Comparison of ENCODE assay signal across 25 mouse cellular contexts in the genomic region with DNA sequence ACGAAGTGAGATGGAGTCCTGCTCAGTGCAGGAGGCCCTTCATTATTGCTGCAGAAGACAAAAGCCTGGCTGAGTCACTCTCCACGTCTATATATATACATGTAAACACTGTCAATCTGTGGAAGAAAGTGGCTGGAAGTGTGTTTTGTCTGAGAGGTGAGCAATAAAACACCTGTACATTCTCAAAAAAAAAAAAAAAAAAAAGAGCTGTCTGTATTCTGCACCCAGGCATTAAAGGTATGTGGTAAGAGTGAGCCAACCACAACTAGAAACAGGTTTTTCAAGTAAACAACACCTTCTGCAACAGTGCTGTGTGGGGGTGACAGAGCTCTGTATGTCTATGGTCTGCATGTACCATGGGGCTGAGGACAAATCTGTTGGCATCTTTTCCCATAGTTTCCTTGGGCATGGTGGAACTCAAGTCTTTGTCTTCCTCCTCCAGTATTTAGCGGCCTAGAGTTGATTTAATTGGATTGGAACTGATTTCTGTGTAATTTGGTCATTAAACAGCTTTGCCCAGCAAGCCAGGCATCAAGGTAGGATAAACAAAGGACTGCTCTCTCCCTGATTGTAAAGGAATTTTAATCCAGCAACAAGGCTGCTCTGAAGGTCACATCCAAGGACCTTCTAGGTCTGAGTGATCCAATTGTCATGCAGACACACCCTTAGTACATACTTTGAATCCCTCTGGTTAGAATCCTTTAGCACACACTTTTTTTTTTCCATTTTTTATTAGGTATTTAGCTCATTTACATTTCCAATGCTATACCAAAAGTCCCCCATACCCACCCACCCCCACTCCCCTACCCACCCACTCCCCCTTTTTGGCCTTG. TPM values are rescaled to one million over a fixed set of nuclear protein-coding genes. Genes with fewer than 3 reads are reported as not detected.
"Had no signal": no experiment of that assay in that cellular context is flagged by ENCODE, and none has a peak within 500 bp of the region (broad histone marks: within the 10 kb centered on the region; RNA-seq: fewer than 3 reads in every experiment).

No protein-coding gene starts in this region.

- H3K4me3 ChIP-seq: kidney, embryonic 15.5 days; left cerebral cortex, adult 2 months; liver, embryonic 13.5 days; midbrain, embryonic 13.5 days; myocyte; neural tube, embryonic 13.5 days had no signal

- H3K36me3 ChIP-seq: kidney, embryonic 15.5 days; liver, embryonic 13.5 days; midbrain, embryonic 13.5 days; neural tube, embryonic 13.5 days had no signal

- DNase-seq: kidney, postnatal 10 days; kidney, postnatal 36 days; layer of hippocampus, postnatal 36 days; liver, embryonic 13.5 days; lung, embryonic 14.5 days; retina, postnatal 1 day; thymus, adult 18-20 months; thymus, postnatal 4 days had no signal

- H3K27me3 ChIP-seq: kidney, embryonic 15.5 days; liver, embryonic 13.5 days; midbrain, embryonic 13.5 days; neural tube, embryonic 13.5 days had no signal

- H3K9ac ChIP-seq: kidney, embryonic 15.5 days; liver, embryonic 13.5 days; lung, embryonic 14.5 days; midbrain, embryonic 13.5 days; neural tube, embryonic 13.5 days had no signal

- H3K4me1 ChIP-seq: kidney, embryonic 15.5 days; liver, embryonic 13.5 days; midbrain, embryonic 13.5 days; neural tube, embryonic 13.5 days had no signal

- H3K9me3 ChIP-seq: kidney, embryonic 15.5 days; liver, embryonic 13.5 days; midbrain, embryonic 13.5 days; neural tube, embryonic 13.5 days had no signal

- H3K27ac ChIP-seq: kidney, embryonic 15.5 days; left cerebral cortex, adult 2 months; liver, embryonic 13.5 days; macrophage; midbrain, embryonic 13.5 days; neural tube, embryonic 13.5 days had no signal

RNA-seq across cellular contexts. Expression of a gene that starts 22.9 kb away (rescaled TPM):
- total RNA-seq: liver, adult 2 months; megakaryocyte, adult 5-6 weeks; monocyte, adult 5-6 weeks; neutrophil, adult 5-6 weeks had no signal
- polyA plus RNA-seq: kidney, embryonic 15.5 days; limb, embryonic 11.5 days; limb, embryonic 14.5 days; liver, adult 2 months; liver, embryonic 13.5 days; liver, embryonic 16.5 days; lung, embryonic 14.5 days; lung, postnatal 0 days; macrophage; myocyte; small intestine, adult 2 months; spleen, adult 2 months; testis, adult 2 months had no signal
